Mouse (Mus musculus): ENCODE data around the gene B4galt2.

The B4galt2 gene

GRCm38 (mm10) chr4:117890031-117890430 is 6.7 kb upstream of the B4galt2 start:
- ChIA-PET CTCF (no interaction called here), POLR2A (interaction anchor here in 2 of 4 experiments (1.2 to 3.8 kb wide), 3 partner anchors 26 to 54 kb away, joined by 4 to 28 read pairs (median 15); partner anchors contain the start of genes Ipo13 (in 1 of the 2) and Slc6a9 (in 1 of the 2))

GRCm38 (mm10) chr4:117889471-117889870 is 6.2 kb upstream of the B4galt2 start:
- ChIA-PET CTCF (no interaction called here), POLR2A (interaction anchor here in 2 of 4 experiments (1.2 to 3.8 kb wide), 3 partner anchors 27 to 54 kb away, joined by 4 to 28 read pairs (median 15); partner anchors contain the start of genes Ipo13 (in 1 of the 2) and Slc6a9 (in 1 of the 2))

- CTCF ChIA-PET, result interaction anchor here in 1 of 4 experiments (1.3 kb wide), 1 partner anchor 40 kb away, joined by 4 read pairs; no protein-coding TSS in a partner anchor
- POLR2A ChIA-PET, result interaction anchor here in 3 of 4 experiments (0.5 to 2.5 kb wide), 16 partner anchors 10 to 732 kb away, joined by 3 to 9 read pairs (median 4); partner anchors contain the start of genes Ipo13 (in 1 of the 3), Kdm4a (in 1 of the 3) and Rps8 (in 1 of the 3)
These were observed 4.6 kb upstream of the B4galt2 start for GRCm38 (mm10) chr4:117887920-117888319.

- POLR2A ChIA-PET, result interaction anchor here in 3 of 4 experiments (0.5 to 2.5 kb wide), 33 partner anchors 9 to 761 kb away, joined by 3 to 14 read pairs (median 4); partner anchors contain the start of genes Ipo13 (in 2 of the 3), Artn (in 1 of the 3), Ccdc24 (in 1 of the 3) and Kdm4a (in 1 of the 3)
- CTCF ChIA-PET, result interaction anchor here in 2 of 4 experiments (0.7 to 1.3 kb wide), 3 partner anchors 28 to 1155 kb away, joined by 3 to 5 read pairs (median 4); no protein-coding TSS in a partner anchor
These were observed 3.8 kb upstream of the B4galt2 start, which contains the start of gene Atp6v0b for GRCm38 (mm10) chr4:117887133-117887532. Gene Atp6v0b (minus strand): TSS chr4:117887333.

- CTCF ChIA-PET, result interaction anchor here in 2 of 4 experiments (0.7 to 1.3 kb wide), 3 partner anchors 28 to 1155 kb away, joined by 3 to 5 read pairs (median 4); no protein-coding TSS in a partner anchor
- POLR2A ChIA-PET, result interaction anchor here in 3 of 4 experiments (0.6 to 2.5 kb wide), 32 partner anchors 9 to 761 kb away, joined by 3 to 14 read pairs (median 4); partner anchors contain the start of genes Artn (in 1 of the 3), Ccdc24 (in 1 of the 3), Ipo13 (in 1 of the 3) and Kdm4a (in 1 of the 3)
These were observed 3.4 kb upstream of the B4galt2 start for GRCm38 (mm10) chr4:117886644-117887043.

GRCm38 (mm10) chr4:117885994-117886393 is 2.7 kb upstream of the B4galt2 start:
- ChIA-PET POLR2A (interaction anchor here in 3 of 4 experiments (0.7 to 2.5 kb wide), 12 partner anchors 16 to 293 kb away, joined by 3 to 9 read pairs (median 4); partner anchors contain the start of gene Kdm4a (in 1 of the 3)), CTCF (no interaction called here)

- CTCF ChIA-PET, result interaction anchor here in 1 of 4 experiments (0.6 kb wide), 1 partner anchor 1812 kb away, joined by 3 read pairs; no protein-coding TSS in a partner anchor
- POLR2A ChIA-PET, result interaction anchor here in 3 of 4 experiments (0.8 to 2.1 kb wide), 5 partner anchors 13 to 80 kb away, joined by 3 to 7 read pairs (median 3); partner anchors contain the start of gene Ccdc24 (in 1 of the 3)
These were observed 1.8 kb upstream of the B4galt2 start for GRCm38 (mm10) chr4:117885093-117885492.

- CTCF ChIA-PET, result interaction anchor here in 1 of 4 experiments (1.0 kb wide), 1 partner anchor 24 kb away, joined by 3 read pairs; no protein-coding TSS in a partner anchor
- POLR2A ChIA-PET, result interaction anchor here in 2 of 4 experiments (0.6 to 2.1 kb wide), 9 partner anchors 8 to 372 kb away, joined by 3 to 7 read pairs (median 3); partner anchors contain the start of gene Dph2 (in 1 of the 2)
These were observed 859 bp upstream of the B4galt2 start for GRCm38 (mm10) chr4:117884146-117884545.

GRCm38 (mm10) chr4:117878703-117879102 is 4.6 kb downstream of the B4galt2 start:
- ChIA-PET POLR2A (interaction anchor here in 2 of 4 experiments (0.6 to 2.4 kb wide), 8 partner anchors 9 to 86 kb away, joined by 3 to 9 read pairs (median 6); partner anchors contain the start of genes Atp6v0b (in 1 of the 2) and Dph2 (in 1 of the 2)), CTCF (interaction anchor here in 1 of 4 experiments (0.6 to 0.7 kb wide), 2 partner anchors 21 to 345 kb away, joined by 3 to 5 read pairs; no protein-coding TSS in a partner anchor)

GRCm38 (mm10) chr4:117878301-117878700 is 5.0 kb downstream of the B4galt2 start:
- ChIA-PET CTCF (no interaction called here), POLR2A (interaction anchor here in 2 of 4 experiments (0.8 to 2.4 kb wide), 9 partner anchors 9 to 86 kb away, joined by 3 to 9 read pairs (median 4); partner anchors contain the start of genes Atp6v0b (in 1 of the 2) and Dph2 (in 1 of the 2))

GRCm38 (mm10) chr4:117873615-117874014 is 9.7 kb downstream of the B4galt2 start:
- ChIA-PET CTCF (no interaction called here), POLR2A (interaction anchor here in 2 of 4 experiments (1.4 to 1.8 kb wide), 3 partner anchors 13 to 37 kb away, joined by 4 read pairs; partner anchors contain the start of gene Atp6v0b (in 2 of the 2))

- ChIA-PET CTCF (interaction anchor here in 1 of 4 experiments (1.4 kb wide), 1 partner anchor 14 kb away, joined by 3 read pairs; no protein-coding TSS in a partner anchor), POLR2A (interaction anchor here in 2 of 4 experiments (0.7 to 1.8 kb wide), 9 partner anchors 9 to 210 kb away, joined by 3 to 4 read pairs (median 3); partner anchors contain the start of genes Atp6v0b (in 2 of the 2) and B4galt2 (in 1 of the 2))
These were observed 10.8 kb downstream of the B4galt2 start, which contains the start of gene Ccdc24 for GRCm38 (mm10) chr4:117872471-117872886. Gene Ccdc24 (minus strand): TSS chr4:117872557.

GRCm38 (mm10) chr4:117871787-117872186 is 11.5 kb downstream of the B4galt2 start:
- ChIA-PET POLR2A (interaction anchor here in 2 of 4 experiments (0.6 to 1.0 kb wide), 8 partner anchors 9 to 533 kb away, joined by 3 to 5 read pairs (median 3); partner anchors contain the start of gene Atp6v0b (in 1 of the 2)), CTCF (interaction anchor here in 1 of 4 experiments (1.4 kb wide), 1 partner anchor 13 kb away, joined by 3 read pairs; no protein-coding TSS in a partner anchor)

- CTCF ChIA-PET, result interaction anchor here in 3 of 4 experiments (0.6 to 1.6 kb wide), 6 partner anchors 12 to 213 kb away, joined by 3 to 7 read pairs (median 3); partner anchors contain the start of gene Dph2 (in 1 of the 3)
- POLR2A ChIA-PET, result interaction anchor here in 3 of 4 experiments (0.6 to 2.4 kb wide), 19 partner anchors 8 to 519 kb away, joined by 3 to 9 read pairs (median 4); partner anchors contain the start of genes Atp6v0b (in 2 of the 3), B4galt2 (in 1 of the 3) and Dph2 (in 1 of the 3)
These were observed 12.8 kb downstream of the B4galt2 start for GRCm38 (mm10) chr4:117870437-117870836.

- POLR2A ChIA-PET, result interaction anchor here in 3 of 4 experiments (0.5 to 2.4 kb wide), 25 partner anchors 9 to 647 kb away, joined by 3 to 9 read pairs (median 3); partner anchors contain the start of genes Atp6v0b (in 3 of the 3), B4galt2 (in 1 of the 3) and Dph2 (in 1 of the 3)
- CTCF ChIA-PET, result interaction anchor here in 3 of 4 experiments (0.6 to 1.6 kb wide), 6 partner anchors 11 to 214 kb away, joined by 3 to 8 read pairs (median 4); no protein-coding TSS in a partner anchor
These were observed 14.0 kb downstream of the B4galt2 start for GRCm38 (mm10) chr4:117869317-117869716.

- ChIA-PET CTCF (interaction anchor here in 3 of 4 experiments (0.6 to 1.5 kb wide), 4 partner anchors 9 to 425 kb away, joined by 3 to 4 read pairs (median 4); no protein-coding TSS in a partner anchor), POLR2A (interaction anchor here in 2 of 4 experiments (1.5 to 1.8 kb wide), 2 partner anchors 10 to 55 kb away, joined by 3 to 6 read pairs; no protein-coding TSS in a partner anchor)
These were observed 15.5 kb downstream of the B4galt2 start for GRCm38 (mm10) chr4:117867823-117868222.

GRCm38 (mm10) chr4:117867000-117867399 is 16.3 kb downstream of the B4galt2 start:
- ChIA-PET CTCF (interaction anchor here in 2 of 4 experiments (0.7 to 1.5 kb wide), 4 partner anchors 8 to 362 kb away, joined by 3 to 4 read pairs (median 4); no protein-coding TSS in a partner anchor), POLR2A (interaction anchor here in 2 of 4 experiments (0.7 to 1.8 kb wide), 6 partner anchors 9 to 195 kb away, joined by 3 to 6 read pairs (median 4); no protein-coding TSS in a partner anchor)
